Mouse (Mus musculus) heart, adult 2 months (tissue): Measurements from ENCODE around the gene Tpk1. TPM values are rescaled to one million over a fixed set of nuclear protein-coding genes. Genes with fewer than 3 reads are reported as not detected.

Source experiments
- DNase-seq, 2 experiments: peaks; one replicate each; pipeline ENCODE4 v3.0.0; 2021
- H3K27ac ChIP-seq: fragments of 200-600 bp; 2 replicates; pipeline ENCODE4 v1.8.1; 2022
- H3K27me3 ChIP-seq: fragments of 200-500 bp; 2 replicates; pipeline ENCODE4 v1.6.1; 2012; ENCODE audit warnings: mild to moderate bottlenecking, low read length, inconsistent platforms, mixed read lengths; ENCODE audit not compliant: control insufficient read depth, insufficient read depth
- H3K36me3 ChIP-seq: fragments of 200-500 bp; 2 replicates; pipeline ENCODE4 v1.6.1; 2012; ENCODE audit warnings: low read length, inconsistent platforms; ENCODE audit not compliant: control insufficient read depth, insufficient read depth
- H3K4me1 ChIP-seq: fragments of 200-500 bp; 2 replicates; pipeline ENCODE4 v1.6.1; 2011; ENCODE audit warnings: low read length; ENCODE audit not compliant: control insufficient read depth, insufficient read depth
- H3K4me3 ChIP-seq: fragments of 200-600 bp; 2 replicates; pipeline ENCODE4 v1.8.1; 2022
- H3K79me2 ChIP-seq: fragments of 200-500 bp; replicated peaks from 2 replicates; pipeline ENCODE4 v1.6.1; 2012; ENCODE audit warnings: mild to moderate bottlenecking, inconsistent platforms, low read length, moderate library complexity, mixed read lengths; ENCODE audit not compliant: control insufficient read depth, insufficient read depth
- H3K9ac ChIP-seq: fragments of 200-500 bp; 2 replicates; pipeline ENCODE4 v1.6.1; 2012; ENCODE audit warnings: low read depth, mild to moderate bottlenecking, control low read depth, inconsistent platforms, low read length, mixed read lengths
- CTCF ChIP-seq: fragments of 200-600 bp; IDR thresholded peaks from 2 replicates; pipeline ENCODE4 v1.8.1; 2022; ENCODE audit warnings: antibody characterized with exemption, mild to moderate bottlenecking, moderate library complexity
- EP300 ChIP-seq: fragments of 200-500 bp; IDR thresholded peaks from 2 replicates; pipeline ENCODE4 v1.6.1; 2011; ENCODE audit warnings: low read depth, low read length, control low read depth; ENCODE audit not compliant: insufficient read depth
- POLR2A ChIP-seq: fragments of 200-500 bp; IDR thresholded peaks from 2 replicates; pipeline ENCODE4 v1.6.1; 2011; ENCODE audit warnings: mild to moderate bottlenecking, low read depth, low read length, control low read depth; ENCODE audit not compliant: insufficient read depth
- WGBS: fragments of 180-500 bp; shearing (Covaris S2); methylation state at CpG from one replicate; pipeline ENCODE4 v1.1.7; 2018; 5-methylcytosine and 5-hydroxymethylcytosine counted together
- intact Hi-C: fragments of 180-260 bp; cut with DNase I; formaldehyde crosslinking; loops from one replicate; pipeline ENCODE4 v1.15.1; 2025
- polyA plus RNA-seq: library from polyadenylated mRNA; depleted of rRNA; stranded (reverse); fragments of >200 nt; gene quantifications from 2 replicates; pipeline ENCODE4 v1.2.3, GENCODE M21; 2012
- total RNA-seq, 2 experiments: library from RNA; stranded (reverse); gene quantifications; 2 replicates each; pipeline ENCODE4 v1.2.3; 2021

Tpk1 gene
- total and polyA plus RNA-seq, 3 experiments: 1.4 to 5.4 (median 1.9) TPM

DNA sequence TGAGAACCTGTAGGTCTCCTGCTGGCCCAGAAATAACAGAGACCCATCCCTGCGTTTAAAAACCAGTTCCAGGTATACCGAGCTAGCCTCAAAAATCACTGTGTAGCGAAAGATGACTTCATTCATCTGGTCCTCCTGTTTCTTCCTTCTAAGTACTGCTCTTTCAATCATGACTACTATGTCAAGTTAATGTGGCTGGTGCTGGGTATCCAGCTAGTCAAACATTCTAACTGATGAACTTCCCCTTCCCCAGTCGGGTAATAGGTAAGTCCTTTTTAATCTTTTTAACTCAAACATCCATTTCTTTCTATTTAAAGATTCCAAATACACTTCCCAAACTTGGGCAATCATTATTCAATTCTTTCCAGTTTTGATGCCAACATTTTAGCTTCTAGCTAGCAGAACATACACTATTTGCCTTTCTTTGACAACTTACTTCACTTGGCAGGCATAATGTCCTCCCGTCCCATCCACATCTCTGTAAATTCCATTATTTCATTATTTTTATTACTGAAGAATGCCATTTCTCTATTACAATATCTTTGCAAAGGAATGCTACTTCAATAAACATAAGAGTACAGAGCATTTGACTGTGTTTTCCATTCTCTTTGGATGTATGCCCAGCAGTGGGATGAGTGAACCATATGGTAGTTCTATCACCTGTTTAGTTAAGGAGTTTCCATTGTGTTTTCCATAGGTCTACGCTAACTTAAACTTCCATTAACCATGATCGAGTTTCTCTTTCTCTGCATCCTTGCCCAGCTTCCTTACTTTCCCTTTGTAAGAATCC, 728 bp upstream of the Tpk1 start:
- 62% methylated on average over 7 of the region's 7 CpGs for WGBS
- intact Hi-C loops: loop anchor here (10.0 kb wide), 2 partner anchors 272 to 402 kb away; partner anchors contain the start of gene Arhgef5
- Histone ChIP-seq H3K4me1 (peaks cover 2% of the 10 kb centered on the region; the same call in 1 of the 2 replicates), H3K4me3 (peak overlapping the region; percentile 86), H3K27ac (peak overlapping the region; percentile 91), H3K9ac (no peak overlapping the region), H3K27me3 (no peaks in the 10 kb centered on the region), H3K36me3 (no peaks in the 10 kb centered on the region; the same call in 1 of the 2 replicates), H3K79me2 (no peaks in the 10 kb centered on the region)
- no peak for DNase-seq
- no peak for TF ChIP-seq EP300
- TF ChIP-seq POLR2A: no peak
- no peak for TF ChIP-seq CTCF

DNA sequence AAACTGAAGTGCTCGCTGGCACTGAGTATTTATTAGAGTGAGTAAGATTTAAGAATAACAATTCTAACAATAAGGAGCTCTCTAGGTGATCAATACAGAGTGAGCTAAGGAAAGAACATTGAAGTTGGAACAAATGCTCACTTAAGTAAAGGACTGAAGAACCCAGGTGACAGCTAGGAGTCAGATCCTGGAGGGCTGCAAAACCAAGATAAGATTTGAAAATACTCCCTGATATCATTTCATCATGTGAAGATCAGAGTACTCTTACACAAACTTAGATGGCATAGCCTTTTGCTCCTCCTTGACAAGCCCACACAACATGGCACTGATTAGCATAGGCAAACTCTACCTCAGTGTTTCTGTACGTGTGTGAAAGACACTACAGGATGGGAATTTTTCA, 4.3 kb downstream of the Tpk1 start:
- intact Hi-C loops: loop anchor here (10.0 kb wide), 2 partner anchors 267 to 397 kb away; partner anchors contain the start of gene Arhgef5
- WGBS: 81% methylated on average over 2 of the region's 2 CpGs
- Histone ChIP-seq H3K79me2 (no peaks in the 10 kb centered on the region), H3K27ac (no peak overlapping the region), H3K4me3 (no peak overlapping the region), H3K27me3 (no peaks in the 10 kb centered on the region), H3K9ac (no peak overlapping the region), H3K4me1 (peaks cover 2% of the 10 kb centered on the region; the same call in 1 of the 2 replicates), H3K36me3 (no peaks in the 10 kb centered on the region; the same call in 1 of the 2 replicates)
- DNase-seq: no peak
- no peak for TF ChIP-seq CTCF

DNA sequence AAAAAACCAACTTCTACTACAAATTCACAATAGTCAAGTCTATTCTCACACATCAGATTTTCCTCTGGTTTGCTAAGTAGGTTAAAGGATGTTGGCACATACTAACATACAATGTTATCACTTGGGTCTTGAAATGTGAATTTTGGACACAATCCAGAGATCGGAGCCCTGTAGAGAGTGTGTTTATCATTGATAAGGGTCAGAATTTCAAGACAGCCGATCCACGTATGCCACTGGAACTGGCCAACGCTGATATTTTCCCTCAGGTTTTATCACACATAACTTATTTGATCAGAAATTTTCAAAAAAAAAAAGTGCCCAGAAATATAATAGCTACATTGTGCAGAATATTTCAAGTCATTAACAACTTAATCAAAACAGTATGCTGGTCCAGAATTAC, 7.8 kb downstream of the Tpk1 start:
- H3K9ac ChIP-seq: no peak overlapping the region
- no peak overlapping the region for H3K4me3 ChIP-seq
- H3K36me3 ChIP-seq: no peaks in the 10 kb centered on the region
- intact Hi-C loops: no loop called here
- peaks cover 3% of the 10 kb centered on the region; the same call in 1 of the 2 replicates for H3K4me1 ChIP-seq
- H3K79me2 ChIP-seq: no peaks in the 10 kb centered on the region
- DNase-seq: no peak
- WGBS: 26% methylated on average over 4 of the region's 4 CpGs
- no peak for TF ChIP-seq EP300
- TF ChIP-seq POLR2A: no peak
- TF ChIP-seq CTCF: no peak
- no peaks in the 10 kb centered on the region for H3K27me3 ChIP-seq
- no peak overlapping the region for H3K27ac ChIP-seq

DNA sequence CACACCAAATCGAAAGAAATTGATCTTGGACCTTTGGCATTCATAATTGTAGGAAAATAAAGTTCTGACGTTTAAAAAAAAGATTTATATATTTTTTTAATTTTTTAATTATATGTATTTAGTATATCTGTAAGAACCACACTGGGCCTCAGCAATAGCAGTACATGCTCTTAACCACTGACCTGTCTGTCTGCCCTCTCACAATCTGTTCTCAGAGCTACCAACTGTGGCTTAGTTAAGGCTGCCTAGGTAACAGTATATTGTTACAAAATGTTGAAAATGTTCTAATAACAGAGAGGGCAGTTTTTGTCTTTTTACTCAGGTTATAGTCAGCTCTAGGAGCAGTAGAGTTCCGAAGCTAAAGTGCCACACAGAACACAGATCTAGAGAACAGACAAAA, 8.2 kb downstream of the Tpk1 start:
- Histone ChIP-seq H3K36me3 (no peaks in the 10 kb centered on the region), H3K4me3 (no peak overlapping the region), H3K4me1 (peaks cover 3% of the 10 kb centered on the region; the same call in 1 of the 2 replicates), H3K27ac (no peak overlapping the region), H3K27me3 (no peaks in the 10 kb centered on the region), H3K79me2 (no peaks in the 10 kb centered on the region), H3K9ac (no peak overlapping the region)
- TF ChIP-seq CTCF: no peak
- DNase-seq: no peak
- WGBS: 89% methylated on average over 3 of the region's 3 CpGs
- intact Hi-C loops: no loop called here

DNA sequence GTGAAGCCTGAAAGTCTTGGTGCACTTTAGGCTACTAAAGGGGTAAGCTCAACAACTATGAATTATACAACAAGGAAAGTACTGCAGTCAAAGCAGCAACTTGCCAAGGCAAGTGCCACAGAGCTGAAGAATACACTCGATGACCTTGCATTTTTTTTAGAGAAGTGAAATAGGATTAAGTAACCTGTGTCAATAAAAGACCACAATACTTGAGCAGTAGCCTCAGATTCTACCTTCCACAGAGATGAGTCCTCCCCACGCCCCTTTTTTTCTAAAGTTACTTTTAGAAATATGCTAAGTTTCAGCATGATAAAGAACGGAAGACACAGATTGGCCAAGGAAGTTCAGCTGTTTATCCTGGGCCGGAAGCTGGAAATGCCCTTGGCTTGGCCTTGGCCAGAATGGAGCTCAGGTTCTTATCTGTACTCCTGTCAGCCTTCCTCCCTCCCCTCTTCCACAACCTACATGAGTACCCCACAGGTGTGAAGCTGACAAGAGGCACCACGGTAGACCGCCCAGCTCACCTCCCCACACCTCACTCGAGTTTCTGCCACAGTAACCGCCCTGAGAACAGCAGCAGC, 11.1 kb downstream of the Tpk1 start:
- H3K36me3 ChIP-seq: no peaks in the 10 kb centered on the region; the same call in 1 of the 2 replicates
- no peak for TF ChIP-seq POLR2A
- no peak for TF ChIP-seq EP300
- TF ChIP-seq CTCF: no peak
- no peak overlapping the region for H3K9ac ChIP-seq
- H3K27me3 ChIP-seq: no peaks in the 10 kb centered on the region
- no peaks in the 10 kb centered on the region for H3K79me2 ChIP-seq
- WGBS: 54% methylated on average over 8 of the region's 8 CpGs
- H3K4me3 ChIP-seq: no peak overlapping the region
- peaks cover 3% of the 10 kb centered on the region; the same call in 1 of the 2 replicates for H3K4me1 ChIP-seq
- intact Hi-C loops: no loop called here
- H3K27ac ChIP-seq: no peak overlapping the region
- peak; percentile 4 to 17 for DNase-seq

DNA sequence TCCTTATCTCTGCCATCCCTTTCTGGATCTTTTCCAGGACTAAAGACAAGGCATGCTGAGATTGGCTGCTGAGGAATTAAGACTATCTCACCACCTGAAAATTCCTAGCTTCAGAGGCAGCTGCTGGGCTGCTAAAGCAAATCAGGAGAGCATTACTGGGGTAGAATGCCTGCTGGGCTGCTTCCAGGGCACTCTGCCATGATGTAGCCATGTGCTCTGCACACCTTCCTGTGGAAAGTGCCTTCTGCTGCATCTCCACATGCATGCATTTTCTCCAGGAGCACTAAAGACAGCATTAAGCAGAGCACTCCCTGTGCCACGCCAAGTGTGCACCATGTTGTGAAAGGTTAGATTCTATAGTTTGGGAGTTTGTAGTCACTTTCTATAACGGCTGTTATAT, 16.6 kb downstream of the Tpk1 start:
- Histone ChIP-seq H3K9ac (no peak overlapping the region), H3K4me1 (no peaks in the 10 kb centered on the region; the same call in 1 of the 2 replicates), H3K4me3 (no peak overlapping the region), H3K27me3 (no peaks in the 10 kb centered on the region), H3K36me3 (no peaks in the 10 kb centered on the region; the same call in 1 of the 2 replicates), H3K27ac (no peak overlapping the region), H3K79me2 (no peaks in the 10 kb centered on the region)
- intact Hi-C loops: no loop called here
- no peak for DNase-seq
- 81% methylated on average over 2 of the region's 2 CpGs for WGBS
- TF ChIP-seq POLR2A (no peak), EP300 (no peak), CTCF (no peak)
